In genomic region chr4:137855741-137856341, GRCm38 (mm10) we compare ENCODE assay signal across 10 mouse cellular contexts. TPM values are rescaled to one million over a fixed set of nuclear protein-coding genes. Genes with fewer than 3 reads are reported as not detected.
DNase-seq lines count a peak whose midpoint lies in the region; ATAC-seq and TF ChIP-seq lines count a peak whose summit lies in the region.
"Had no signal": no experiment of that assay in that cellular context is flagged by ENCODE, and none has a peak within 500 bp of the region (broad histone marks: within the 10 kb centered on the region; RNA-seq: fewer than 3 reads in every experiment).

No protein-coding gene starts in this region.

- TF ChIP-seq EP300 in liver, postnatal 0 days (IDR thresholded peaks at IDR 0.05; ENCODE audit: low read depth), result no peak

- no peaks in the 10 kb centered on the region for H3K9me3 ChIP-seq in liver, postnatal 0 days (ENCODE audit: low read length)
- H3K9me3 ChIP-seq in liver, embryonic 11.5 days (ENCODE audit: control insufficient read depth, low read length), result no peaks in the 10 kb centered on the region
- no peaks in the 10 kb centered on the region for H3K9me3 ChIP-seq in kidney, postnatal 0 days (replicated peaks; ENCODE audit: low read length)
- H3K9me3 ChIP-seq: embryonic facial prominence, embryonic 13.5 days; limb, embryonic 15.5 days; midbrain, embryonic 15.5 days had no signal

- H3K4me3 ChIP-seq in liver, postnatal 0 days (ENCODE audit: low read depth, low read length), result no peak overlapping the region
- H3K4me3 ChIP-seq in liver, embryonic 11.5 days (ENCODE audit: low read depth, low read length), result no peak overlapping the region
- no peak overlapping the region for H3K4me3 ChIP-seq in kidney, postnatal 0 days (replicated peaks; ENCODE audit: low read depth, low read length)
- H3K4me3 ChIP-seq: embryonic facial prominence, embryonic 13.5 days; limb, embryonic 15.5 days; midbrain, embryonic 15.5 days had no signal

- H3K4me1 ChIP-seq in liver, postnatal 0 days (ENCODE audit: insufficient read depth), result peaks cover 6% of the 10 kb centered on the region
- no peaks in the 10 kb centered on the region for H3K4me1 ChIP-seq in liver, embryonic 11.5 days (replicated peaks; ENCODE audit: control insufficient read depth, insufficient read depth, low read length)
- 0 out of 2 replicates have a peak, but pooled peaks cover 3% of the 10 kb centered on the region for H3K4me1 ChIP-seq in kidney, postnatal 0 days (replicated peaks; ENCODE audit: insufficient read depth, low read length)
- H3K4me1 ChIP-seq: midbrain, embryonic 15.5 days had no signal

- no peak for TF ChIP-seq CTCF in liver, postnatal 0 days (IDR thresholded peaks at IDR 0.05; ENCODE audit: low read depth)
- no peak for TF ChIP-seq CTCF in kidney, postnatal 0 days (IDR thresholded peaks at IDR 0.05; ENCODE audit: low read depth)

- no peak overlapping the region for H3K4me2 ChIP-seq in liver, postnatal 0 days (ENCODE audit: low read depth, low read length)
- H3K4me2 ChIP-seq in liver, embryonic 11.5 days, result no peak overlapping the region
- H3K4me2 ChIP-seq in kidney, postnatal 0 days (ENCODE audit: low read length), result no peak overlapping the region
- H3K4me2 ChIP-seq: embryonic facial prominence, embryonic 13.5 days; limb, embryonic 15.5 days; midbrain, embryonic 15.5 days had no signal

- DNase-seq in liver, postnatal 0 days, result peak; percentile 47
- DNase-seq in liver, embryonic 11.5 days (ENCODE audit: low spot score), result no peak
- peak; percentile 86 for DNase-seq in adrenal gland, postnatal 25 days
- no peak for DNase-seq in kidney, postnatal 0 days (ENCODE audit: low spot score)
- DNase-seq in thymus, postnatal 10 days (ENCODE audit: low spot score in 2 of 2), result peak; percentile 54 to 58
- no peak for DNase-seq in spleen, postnatal 14 days (ENCODE audit: low spot score in 2 of 2)

- 0 out of 2 replicates have a peak overlapping the region, but pooled peaks have one; percentile 5 for H3K9ac ChIP-seq in liver, postnatal 0 days (replicated peaks)
- H3K9ac ChIP-seq in liver, embryonic 11.5 days (ENCODE audit: low read depth, low read length), result no peak overlapping the region
- H3K9ac ChIP-seq in kidney, postnatal 0 days (ENCODE audit: low read depth, low read length), result no peak overlapping the region
- H3K9ac ChIP-seq: embryonic facial prominence, embryonic 13.5 days; limb, embryonic 15.5 days; midbrain, embryonic 15.5 days had no signal

- 56% methylated on average over 9 of the region's 9 CpGs for WGBS in liver, postnatal 0 days (ENCODE audit: insufficient replicate concordance)
- 59% methylated on average over 9 of the region's 9 CpGs for WGBS in liver, embryonic 11.5 days
- 55% methylated on average over 9 of the region's 9 CpGs for WGBS in kidney, postnatal 0 days

- H3K36me3 ChIP-seq in liver, postnatal 0 days (replicated peaks; ENCODE audit: insufficient read depth, low read length), result no peaks in the 10 kb centered on the region
- no peaks in the 10 kb centered on the region for H3K36me3 ChIP-seq in liver, embryonic 11.5 days (ENCODE audit: control insufficient read depth, insufficient read depth, low read length)
- H3K36me3 ChIP-seq in kidney, postnatal 0 days (ENCODE audit: insufficient read depth, low read length), result no peaks in the 10 kb centered on the region
- H3K36me3 ChIP-seq: limb, embryonic 15.5 days; midbrain, embryonic 15.5 days had no signal

- ATAC-seq in liver, postnatal 0 days, result peak; percentile 69
- no peak for ATAC-seq in liver, embryonic 11.5 days (replicated peaks; ENCODE audit: low FRiP score)
- ATAC-seq in kidney, postnatal 0 days (replicated peaks; ENCODE audit: low FRiP score, low read depth), result no peak
- no peak for ATAC-seq in monocyte, adult 5-6 weeks (replicated peaks; ENCODE audit: insufficient number of reproducible peaks, low FRiP score, low TSS enrichment, poor library complexity, severe bottlenecking)
- ATAC-seq: midbrain, embryonic 15.5 days had no signal

- no peaks in the 10 kb centered on the region for H3K27me3 ChIP-seq in liver, postnatal 0 days (ENCODE audit: insufficient read depth, low read length)
- H3K27me3 ChIP-seq in liver, embryonic 11.5 days (replicated peaks; ENCODE audit: control insufficient read depth, insufficient read depth, low read length), result no peaks in the 10 kb centered on the region
- H3K27me3 ChIP-seq in kidney, postnatal 0 days (ENCODE audit: insufficient read depth, low read length), result no peaks in the 10 kb centered on the region
- H3K27me3 ChIP-seq: embryonic facial prominence, embryonic 13.5 days; limb, embryonic 15.5 days; midbrain, embryonic 15.5 days had no signal

- H3K27ac ChIP-seq in liver, postnatal 0 days (ENCODE audit: low read depth), result no peak overlapping the region
- H3K27ac ChIP-seq in liver, embryonic 11.5 days (ENCODE audit: low read depth, low read length), result no peak overlapping the region
- H3K27ac ChIP-seq in kidney, postnatal 0 days, result peak overlapping the region; percentile 25; the same call in 1 of the 2 replicates
- H3K27ac ChIP-seq: embryonic facial prominence, embryonic 13.5 days; limb, embryonic 15.5 days; midbrain, embryonic 15.5 days had no signal

RNA-seq across cellular contexts. Expression of gene Ece1, which starts 6.2 kb away (rescaled TPM):
- 32.9 and 35.7 TPM in 2 replicates for polyA plus RNA-seq in liver, postnatal 0 days (2015; fragmentation: Nextera tagmentation; extraction: Ambion mirVana)
- polyA plus RNA-seq in liver, embryonic 11.5 days (2014; fragmentation: Nextera tagmentation; extraction: Ambion mirVana), result 51.9 and 61.4 TPM in 2 replicates
- 264 and 285 TPM in 2 replicates for total RNA-seq in adrenal gland, postnatal 25 days (2021)
- 36.1 and 40.8 TPM in 2 replicates for polyA plus RNA-seq in kidney, postnatal 0 days (2015; fragmentation: Nextera tagmentation; extraction: Ambion mirVana)
- 7.1 to 11.7 TPM (median 9.6 TPM) in 3 replicates for total RNA-seq in monocyte, adult 5-6 weeks (2017)

RNA-seq across cellular contexts. Expression of gene Alpl, which starts 59.7 kb away (rescaled TPM):
- 14.7 and 18.7 TPM in 2 replicates for polyA plus RNA-seq in liver, postnatal 0 days (2015; fragmentation: Nextera tagmentation; extraction: Ambion mirVana)
- 5.7 and 6.1 TPM in 2 replicates for polyA plus RNA-seq in liver, embryonic 11.5 days (2014; fragmentation: Nextera tagmentation; extraction: Ambion mirVana)
- total RNA-seq in adrenal gland, postnatal 25 days (2021), result 4.6 and 6.1 TPM in 2 replicates
- polyA plus RNA-seq in kidney, postnatal 0 days (2015; fragmentation: Nextera tagmentation; extraction: Ambion mirVana), result 34.3 and 37.5 TPM in 2 replicates
- total RNA-seq in monocyte, adult 5-6 weeks (2017), result not detected in 3 replicates

Comparison
In these comparisons a context has a peak if more than half of its experiments do, and no peak if none do; other contexts are left out.
1. DNase-seq: peak in liver, postnatal 0 days (single experiment), adrenal gland, postnatal 25 days (single experiment) and thymus, postnatal 10 days (2 of 2); none in liver, embryonic 11.5 days (single experiment), kidney, postnatal 0 days (single experiment) and spleen, postnatal 14 days (0 of 2).